Mouse (Mus musculus): ENCODE data around the gene Disc1. TPM values are rescaled to one million over a fixed set of nuclear protein-coding genes. Genes with fewer than 3 reads are reported as not detected.

The Disc1 gene
- polyA plus RNA-seq, 1 experiment from 2014 or later = 0.86 TPM

DNA sequence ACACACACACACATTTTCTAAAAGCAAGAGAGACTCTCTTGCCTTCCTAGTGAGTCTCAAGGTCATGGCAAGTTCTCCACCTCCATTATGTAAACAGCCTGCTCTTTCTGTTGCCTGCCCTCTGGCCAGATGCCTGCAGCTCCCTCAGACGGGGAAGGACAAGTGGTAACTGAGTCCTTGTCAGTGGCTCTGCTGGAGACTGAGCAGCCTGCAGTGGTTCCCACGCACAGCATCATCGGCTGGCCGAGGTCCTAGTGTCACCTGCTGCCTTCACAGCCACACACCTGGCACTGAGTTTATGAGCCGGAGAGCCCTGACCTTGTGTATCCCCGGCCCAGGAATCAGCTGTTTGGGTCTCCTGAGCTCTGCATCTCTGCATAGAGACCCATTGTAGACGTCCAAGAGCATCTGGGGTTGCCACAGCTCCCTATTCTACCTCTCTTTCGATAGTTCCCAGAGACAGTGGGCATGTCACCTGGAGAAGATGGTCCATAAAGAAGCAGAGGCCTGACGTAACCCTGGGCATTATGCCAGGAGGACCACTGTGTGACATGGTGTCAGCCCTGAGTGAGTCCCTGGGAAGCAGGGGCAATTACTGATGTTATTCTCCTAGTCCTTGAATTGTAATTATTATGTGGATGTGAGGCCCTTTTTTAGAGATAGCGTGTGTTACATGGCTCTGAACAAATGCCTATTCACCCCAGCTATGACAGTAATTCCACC is 169.2 kb downstream of the Disc1 start:
- no peaks in the 10 kb centered on the region for H3K36me3 ChIP-seq (replicated peaks; ENCODE audit: control insufficient read depth, insufficient read depth, low read depth, low read length)
- no peak overlapping the region for H3K27ac ChIP-seq (replicated peaks; ENCODE audit: low read depth, low read length)
- no peak overlapping the region for H3K9ac ChIP-seq (replicated peaks; ENCODE audit: low read length)
- no peak overlapping the region for H3K4me3 ChIP-seq (ENCODE audit: low read depth, low read length)
- H3K4me1 ChIP-seq (ENCODE audit: control insufficient read depth, insufficient read depth, low read length) = peaks cover 5% of the 10 kb centered on the region
- no peaks in the 10 kb centered on the region for H3K27me3 ChIP-seq (ENCODE audit: control insufficient read depth, insufficient read depth, low read length)
- no peak overlapping the region for H3K4me2 ChIP-seq (ENCODE audit: low read depth, low read length)
- DNase-seq (ENCODE audit: low spot score) = no peak
- no peaks in the 10 kb centered on the region for H3K9me3 ChIP-seq (replicated peaks; ENCODE audit: control insufficient read depth, low read length)
- ATAC-seq (replicated peaks; ENCODE audit: insufficient number of reproducible peaks, low FRiP score, low TSS enrichment, low read depth) = no peak
- WGBS = 65% methylated on average over 10 of the region's 10 CpGs

DNA sequence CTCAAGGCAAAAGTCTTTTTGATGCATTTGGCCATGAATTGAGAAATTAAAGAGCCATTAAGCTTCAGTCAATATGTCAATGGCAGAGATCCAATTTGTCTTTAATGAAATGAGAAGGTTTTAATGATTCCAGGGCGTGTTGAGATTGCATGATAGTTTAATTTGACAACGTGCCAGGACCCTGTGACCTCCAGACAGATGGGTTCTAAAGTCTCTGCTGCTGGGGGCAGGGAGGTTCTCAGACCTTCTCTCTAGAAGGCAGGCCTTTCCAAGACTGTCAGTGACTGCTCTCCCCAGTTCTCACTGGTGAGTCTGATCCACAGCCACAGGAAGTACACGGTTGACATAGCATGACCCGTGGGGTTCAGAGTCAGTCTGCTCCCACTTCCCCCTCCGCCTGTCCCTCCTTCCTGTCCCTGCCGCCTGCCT is 170.3 kb downstream of the Disc1 start:
- H3K27ac ChIP-seq (replicated peaks; ENCODE audit: low read depth, low read length) = no peak overlapping the region
- no peak overlapping the region for H3K4me3 ChIP-seq (ENCODE audit: low read depth, low read length)
- no peak for DNase-seq (ENCODE audit: low spot score)
- no peak overlapping the region for H3K4me2 ChIP-seq (ENCODE audit: low read depth, low read length)
- H3K4me1 ChIP-seq (ENCODE audit: control insufficient read depth, insufficient read depth, low read length) = peaks cover 5% of the 10 kb centered on the region
- H3K9ac ChIP-seq (replicated peaks; ENCODE audit: low read length) = no peak overlapping the region
- no peaks in the 10 kb centered on the region for H3K27me3 ChIP-seq (ENCODE audit: control insufficient read depth, insufficient read depth, low read length)
- ATAC-seq (replicated peaks; ENCODE audit: insufficient number of reproducible peaks, low FRiP score, low TSS enrichment, low read depth) = no peak
- 52% methylated on average over 6 of the region's 6 CpGs for WGBS
- no peaks in the 10 kb centered on the region for H3K9me3 ChIP-seq (replicated peaks; ENCODE audit: control insufficient read depth, low read length)
- no peaks in the 10 kb centered on the region for H3K36me3 ChIP-seq (replicated peaks; ENCODE audit: control insufficient read depth, insufficient read depth, low read depth, low read length)

DNA sequence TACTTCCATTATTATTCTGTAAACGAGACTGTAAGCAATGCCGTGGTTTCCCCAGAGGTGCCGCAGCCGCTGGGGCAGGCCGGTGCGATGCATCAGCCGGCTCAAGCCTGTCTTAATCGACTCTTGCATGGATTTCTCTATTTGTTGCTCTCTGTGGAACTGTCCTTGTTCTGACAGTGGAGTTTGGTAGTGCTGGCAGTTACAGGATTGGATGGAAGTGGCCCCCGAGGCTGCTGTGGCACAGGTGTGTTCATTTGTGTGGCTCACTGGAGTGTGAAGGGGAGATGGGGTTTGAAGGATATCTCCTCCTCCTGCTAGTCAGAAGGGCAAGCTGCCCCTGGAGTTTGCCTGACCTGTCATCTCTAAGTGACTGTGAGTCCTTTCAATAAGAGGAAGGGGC is 171.3 kb downstream of the Disc1 start:
- no peak overlapping the region for H3K9ac ChIP-seq (replicated peaks; ENCODE audit: low read length)
- H3K27ac ChIP-seq (replicated peaks; ENCODE audit: low read depth, low read length) = no peak overlapping the region
- no peaks in the 10 kb centered on the region for H3K27me3 ChIP-seq (ENCODE audit: control insufficient read depth, insufficient read depth, low read length)
- DNase-seq (ENCODE audit: low spot score) (no peak), ATAC-seq (replicated peaks; ENCODE audit: insufficient number of reproducible peaks, low FRiP score, low TSS enrichment, low read depth) (no peak)
- no peak overlapping the region for H3K4me3 ChIP-seq (ENCODE audit: low read depth, low read length)
- H3K4me1 ChIP-seq (ENCODE audit: control insufficient read depth, insufficient read depth, low read length) = peaks cover 5% of the 10 kb centered on the region
- H3K9me3 ChIP-seq (replicated peaks; ENCODE audit: control insufficient read depth, low read length) = no peaks in the 10 kb centered on the region
- 80% methylated on average over 9 of the region's 9 CpGs for WGBS
- no peak overlapping the region for H3K4me2 ChIP-seq (ENCODE audit: low read depth, low read length)
- H3K36me3 ChIP-seq (replicated peaks; ENCODE audit: control insufficient read depth, insufficient read depth, low read depth, low read length) = no peaks in the 10 kb centered on the region

DNA sequence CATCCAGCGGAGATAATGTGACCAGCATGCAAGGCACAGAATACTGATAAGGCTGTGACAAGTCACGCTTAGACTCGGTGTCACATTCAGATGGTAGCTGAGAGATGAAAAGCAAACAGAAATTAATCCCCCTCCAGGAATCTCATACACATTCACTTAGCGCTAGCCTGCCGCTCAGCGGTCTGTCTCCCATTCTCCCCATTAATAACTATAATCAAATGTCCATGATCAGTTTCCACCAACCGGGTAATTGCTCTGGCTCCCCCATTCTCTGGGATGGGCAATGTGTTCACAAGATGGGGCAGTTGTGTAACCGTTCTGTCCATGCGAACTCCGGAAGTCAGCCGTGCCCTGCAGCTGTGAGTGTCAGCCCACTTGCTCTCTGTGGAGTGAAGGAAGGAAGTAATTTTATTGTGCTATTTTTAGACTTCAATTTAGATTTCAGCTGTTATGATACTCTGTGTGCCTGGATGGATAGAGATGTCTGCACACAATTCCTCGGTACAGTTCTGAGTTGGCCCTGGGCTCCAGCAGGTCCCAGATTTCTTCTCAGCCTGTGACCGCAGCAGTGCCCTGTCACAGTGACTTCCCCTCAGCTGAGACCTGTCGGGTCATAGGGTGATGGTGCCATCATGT is 173.1 kb downstream of the Disc1 start:
- H3K4me3 ChIP-seq (ENCODE audit: low read depth, low read length) = no peak overlapping the region
- H3K9me3 ChIP-seq (replicated peaks; ENCODE audit: control insufficient read depth, low read length) = no peaks in the 10 kb centered on the region
- H3K9ac ChIP-seq (replicated peaks; ENCODE audit: low read length) = 0 out of 2 replicates have a peak overlapping the region, but pooled peaks have one; percentile 28
- H3K27me3 ChIP-seq (ENCODE audit: control insufficient read depth, insufficient read depth, low read length) = no peaks in the 10 kb centered on the region
- H3K4me1 ChIP-seq (ENCODE audit: control insufficient read depth, insufficient read depth, low read length) = peaks cover 5% of the 10 kb centered on the region
- no peak for ATAC-seq (replicated peaks; ENCODE audit: insufficient number of reproducible peaks, low FRiP score, low TSS enrichment, low read depth)
- WGBS = 41% methylated on average over 14 of the region's 14 CpGs
- no peak overlapping the region for H3K27ac ChIP-seq (replicated peaks; ENCODE audit: low read depth, low read length)
- DNase-seq (ENCODE audit: low spot score) = peak; percentile 60
- H3K4me2 ChIP-seq (ENCODE audit: low read depth, low read length) = no peak overlapping the region
- H3K36me3 ChIP-seq (replicated peaks; ENCODE audit: control insufficient read depth, insufficient read depth, low read depth, low read length) = no peaks in the 10 kb centered on the region

- DNase-seq (ENCODE audit: low spot score) = no peak
- H3K9ac ChIP-seq (replicated peaks; ENCODE audit: low read length) = no peak overlapping the region
- H3K4me1 ChIP-seq (ENCODE audit: control insufficient read depth, insufficient read depth, low read length) = peaks cover 5% of the 10 kb centered on the region; the same call in 1 of the 2 replicates
- H3K27me3 ChIP-seq (ENCODE audit: control insufficient read depth, insufficient read depth, low read length) = no peaks in the 10 kb centered on the region
- H3K9me3 ChIP-seq (replicated peaks; ENCODE audit: control insufficient read depth, low read length) = no peaks in the 10 kb centered on the region
- WGBS = 79% methylated on average over 5 of the region's 5 CpGs
- H3K4me3 ChIP-seq (ENCODE audit: low read depth, low read length) = no peak overlapping the region
- H3K27ac ChIP-seq (replicated peaks; ENCODE audit: low read depth, low read length) = no peak overlapping the region
- no peak for ATAC-seq (replicated peaks; ENCODE audit: insufficient number of reproducible peaks, low FRiP score, low TSS enrichment, low read depth)
- H3K36me3 ChIP-seq (replicated peaks; ENCODE audit: control insufficient read depth, insufficient read depth, low read depth, low read length) = no peaks in the 10 kb centered on the region
- H3K4me2 ChIP-seq (ENCODE audit: low read depth, low read length) = no peak overlapping the region
Observed at GRCm38 (mm10) chr8:125230526-125231131, 176.6 kb downstream of the Disc1 start.

DNA sequence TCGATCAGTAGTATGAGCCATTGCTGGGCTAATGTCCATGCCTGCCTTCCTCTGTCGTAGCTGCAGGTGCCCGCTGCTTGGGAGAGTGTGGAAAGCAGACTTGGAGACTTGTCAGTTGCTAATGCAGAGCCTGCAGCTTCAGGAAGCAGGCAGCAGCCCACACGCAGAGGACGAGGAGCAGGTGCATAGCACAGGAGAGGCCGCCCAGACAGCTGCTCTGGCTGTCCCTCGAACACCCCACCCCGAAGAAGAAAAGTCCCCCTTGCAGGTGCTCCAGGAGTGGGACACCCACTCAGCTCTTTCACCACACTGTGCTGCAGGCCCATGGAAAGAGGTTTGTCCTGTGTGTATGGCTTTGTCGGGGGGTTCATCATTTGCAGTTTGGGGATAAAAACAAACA is 178.7 kb downstream of the Disc1 start:
- Histone ChIP-seq H3K9ac (replicated peaks; ENCODE audit: low read length) (no peak overlapping the region), H3K4me3 (ENCODE audit: low read depth, low read length) (no peak overlapping the region), H3K27ac (replicated peaks; ENCODE audit: low read depth, low read length) (no peak overlapping the region), H3K36me3 (replicated peaks; ENCODE audit: control insufficient read depth, insufficient read depth, low read depth, low read length) (no peaks in the 10 kb centered on the region), H3K27me3 (ENCODE audit: control insufficient read depth, insufficient read depth, low read length) (no peaks in the 10 kb centered on the region), H3K4me2 (ENCODE audit: low read depth, low read length) (no peak overlapping the region), H3K4me1 (ENCODE audit: control insufficient read depth, insufficient read depth, low read length) (peaks cover 5% of the 10 kb centered on the region; the same call in 1 of the 2 replicates), H3K9me3 (replicated peaks; ENCODE audit: control insufficient read depth, low read length) (no peaks in the 10 kb centered on the region)
- no peak for ATAC-seq (replicated peaks; ENCODE audit: insufficient number of reproducible peaks, low FRiP score, low TSS enrichment, low read depth)
- WGBS = 70% methylated on average over 9 of the region's 9 CpGs
- no peak for DNase-seq (ENCODE audit: low spot score)

- H3K4me3 ChIP-seq (ENCODE audit: low read depth, low read length) = no peak overlapping the region
- H3K4me2 ChIP-seq (ENCODE audit: low read depth, low read length) = peak overlapping the region; percentile 11
- no peak overlapping the region for H3K27ac ChIP-seq (replicated peaks; ENCODE audit: low read depth, low read length)
- no peaks in the 10 kb centered on the region for H3K9me3 ChIP-seq (replicated peaks; ENCODE audit: control insufficient read depth, low read length)
- no peaks in the 10 kb centered on the region for H3K36me3 ChIP-seq (replicated peaks; ENCODE audit: control insufficient read depth, insufficient read depth, low read depth, low read length)
- no peaks in the 10 kb centered on the region for H3K27me3 ChIP-seq (ENCODE audit: control insufficient read depth, insufficient read depth, low read length)
- peak overlapping the region; percentile 25 for H3K9ac ChIP-seq (replicated peaks; ENCODE audit: low read length)
- peak; percentile 26; the same call in 1 of the 2 replicates for ATAC-seq (replicated peaks; ENCODE audit: insufficient number of reproducible peaks, low FRiP score, low TSS enrichment, low read depth)
- peak; percentile 57 for DNase-seq (ENCODE audit: low spot score)
- H3K4me1 ChIP-seq (ENCODE audit: control insufficient read depth, insufficient read depth, low read length) = peaks cover 5% of the 10 kb centered on the region; the same call in 1 of the 2 replicates
- WGBS = 8% methylated on average over 22 of the region's 22 CpGs
Observed at GRCm38 (mm10) chr8:125235898-125236835, 182.2 kb downstream of the Disc1 start.
